Mouse (Mus musculus): ENCODE results near the gene Cd68.

Cd68 gene

DNA sequence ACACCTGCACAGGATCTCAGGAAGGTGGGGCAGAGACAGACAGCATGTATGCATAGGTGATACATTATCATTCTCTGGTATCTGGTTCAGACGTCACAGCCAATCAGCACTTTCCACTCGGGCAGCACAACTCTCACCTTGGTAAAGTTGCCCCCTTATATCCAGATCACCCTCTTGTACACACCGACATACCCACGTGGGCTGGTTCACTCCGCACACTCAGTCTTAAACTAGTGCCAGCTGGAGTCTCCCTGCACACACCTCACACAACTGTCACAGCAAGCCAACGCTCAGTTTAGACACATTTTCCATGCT is 29.1 kb upstream of the Cd68 start:
- no peak for DNase-seq (ENCODE audit: low read depth, low spot score)

DNA sequence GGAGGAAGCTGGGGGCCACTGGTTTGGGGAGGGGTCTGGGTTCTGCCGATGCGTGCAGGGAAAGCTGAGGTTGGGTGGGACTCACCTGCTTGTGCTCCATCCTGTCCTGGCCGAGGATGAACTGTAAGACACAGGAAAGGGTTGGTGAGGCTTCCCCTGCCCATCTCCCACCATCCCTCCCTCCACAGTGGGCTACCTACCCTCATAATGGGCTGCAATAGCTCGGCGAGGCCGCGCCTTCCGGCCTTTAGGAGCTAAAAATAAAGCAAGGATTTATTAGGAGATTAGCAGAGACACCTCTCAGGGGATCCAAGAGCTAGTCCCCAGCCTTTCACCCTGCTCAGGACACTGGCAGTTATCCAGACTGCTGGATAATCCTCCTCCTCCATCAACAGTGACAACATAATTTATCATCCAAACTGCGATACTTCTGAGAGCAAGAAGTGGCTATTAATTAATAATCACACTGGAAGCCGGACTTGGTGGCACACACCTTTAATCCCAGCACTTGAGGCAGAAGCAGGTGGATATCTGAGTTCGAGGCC is 27.5 kb upstream of the Cd68 start:
- DNase-seq (ENCODE audit: low read depth, low spot score): no peak

DNA sequence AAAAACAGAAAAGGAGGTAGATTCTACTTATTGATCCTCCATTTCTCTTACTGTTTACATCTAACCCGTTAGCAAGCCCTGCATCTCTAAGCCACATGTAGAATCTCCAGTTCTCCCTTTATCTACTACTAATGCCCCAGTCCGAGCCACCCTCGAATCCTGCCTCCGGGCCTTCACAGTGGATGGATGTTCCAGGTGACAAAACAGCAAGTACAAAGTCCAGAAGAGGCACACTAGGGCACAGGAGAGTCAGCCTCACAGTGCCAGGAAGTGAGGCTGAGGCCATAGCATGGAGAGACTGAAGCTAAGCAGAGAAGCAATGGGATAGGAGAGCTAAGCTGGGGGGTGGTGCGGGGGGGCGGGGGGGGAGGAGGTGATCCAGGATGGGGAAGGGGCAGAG is 26.9 kb upstream of the Cd68 start:
- no peak for DNase-seq (ENCODE audit: low read depth, low spot score)

DNA sequence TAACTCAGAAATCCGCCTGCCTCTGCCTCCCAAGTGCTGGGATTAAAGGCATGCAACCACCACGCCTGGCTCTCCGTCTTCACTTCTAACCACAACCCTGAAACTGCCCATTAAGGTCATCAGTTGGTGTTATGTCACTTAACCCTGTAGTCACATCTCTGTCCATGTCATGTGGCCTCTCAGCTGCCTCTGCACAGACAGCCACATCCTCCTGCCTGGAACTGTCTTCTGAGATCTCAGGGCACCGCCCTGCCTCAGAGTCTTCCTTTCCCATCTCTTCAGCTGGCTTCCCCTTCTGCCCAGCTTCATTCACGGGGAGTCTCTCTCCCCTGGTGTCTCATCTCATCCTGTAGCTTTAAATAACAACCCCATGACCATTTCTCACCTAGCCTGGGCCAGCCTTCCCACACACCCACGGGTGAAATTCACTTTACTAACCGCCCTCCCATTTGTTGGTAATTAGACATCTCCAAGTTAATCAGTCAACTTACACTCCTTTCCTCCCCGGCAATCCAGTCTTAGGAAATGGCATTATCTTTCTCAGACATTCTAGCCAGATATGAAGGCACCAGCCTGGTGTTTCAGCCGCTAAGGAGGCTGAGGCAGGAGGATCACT is 26.4 kb upstream of the Cd68 start:
- DNase-seq (ENCODE audit: low read depth, low spot score): no peak

DNA sequence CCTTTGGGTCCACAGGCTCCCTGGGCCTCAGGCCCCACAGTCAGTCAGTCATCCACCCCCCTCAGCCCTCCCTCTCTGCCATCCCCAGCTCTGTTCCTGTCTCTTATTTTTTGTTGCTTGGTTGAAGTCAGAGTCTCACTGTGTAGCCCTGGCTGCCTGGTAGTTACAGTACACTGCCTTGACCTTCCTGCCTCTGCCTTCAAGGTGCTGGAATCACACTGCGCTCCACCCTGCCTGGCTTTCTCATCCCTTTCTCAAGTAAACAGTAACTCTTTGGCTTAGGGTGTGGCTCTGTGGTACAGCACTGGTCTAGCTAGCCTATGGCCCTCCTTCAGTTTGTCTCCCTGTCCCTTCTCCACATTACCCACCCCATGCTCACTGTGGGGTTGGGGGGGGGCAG is 23.9 kb upstream of the Cd68 start:
- DNase-seq (ENCODE audit: low read depth, low spot score): no peak

DNA sequence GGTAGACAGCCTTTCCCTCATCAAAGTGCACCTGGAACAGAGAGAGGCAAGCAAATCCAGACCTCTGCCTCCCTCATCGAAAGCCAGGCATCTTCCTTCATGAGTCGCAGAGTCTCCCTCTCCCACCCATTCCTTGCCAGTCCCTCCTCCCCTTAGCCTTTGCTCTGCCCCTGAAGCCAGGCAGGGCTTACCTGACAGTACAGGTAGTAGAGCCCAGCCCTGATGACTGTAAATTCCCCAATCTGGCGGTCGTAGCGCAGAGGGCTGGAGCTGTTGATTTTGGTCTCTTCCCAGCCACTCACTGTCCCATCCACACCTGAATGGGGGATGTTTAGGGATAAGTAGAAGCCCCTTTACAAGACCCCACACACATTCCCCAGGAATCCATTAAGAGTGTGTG is 21.1 kb upstream of the Cd68 start:
- DNase-seq (ENCODE audit: low read depth, low spot score): no peak

DNA sequence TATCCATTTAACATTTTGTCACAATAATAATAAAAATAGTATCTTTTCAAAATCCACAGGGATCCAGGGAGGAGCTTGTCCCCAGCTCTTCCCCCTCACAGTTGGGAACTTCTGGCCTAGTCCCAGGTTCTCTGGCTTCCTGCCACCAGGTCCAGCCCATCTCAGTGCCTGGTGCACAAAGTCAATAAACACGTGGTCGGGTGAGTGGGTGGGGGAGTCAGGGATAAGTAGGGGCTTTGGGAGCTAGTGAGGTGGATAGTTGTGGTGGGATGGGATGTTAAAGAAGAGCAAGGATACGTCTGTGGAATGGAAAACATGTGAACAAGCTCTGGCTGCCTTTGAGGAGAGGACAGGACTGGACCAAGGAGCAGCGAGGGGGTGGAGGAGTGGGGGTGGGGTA is 20.4 kb upstream of the Cd68 start:
- no peak for DNase-seq (ENCODE audit: low read depth, low spot score)

DNA sequence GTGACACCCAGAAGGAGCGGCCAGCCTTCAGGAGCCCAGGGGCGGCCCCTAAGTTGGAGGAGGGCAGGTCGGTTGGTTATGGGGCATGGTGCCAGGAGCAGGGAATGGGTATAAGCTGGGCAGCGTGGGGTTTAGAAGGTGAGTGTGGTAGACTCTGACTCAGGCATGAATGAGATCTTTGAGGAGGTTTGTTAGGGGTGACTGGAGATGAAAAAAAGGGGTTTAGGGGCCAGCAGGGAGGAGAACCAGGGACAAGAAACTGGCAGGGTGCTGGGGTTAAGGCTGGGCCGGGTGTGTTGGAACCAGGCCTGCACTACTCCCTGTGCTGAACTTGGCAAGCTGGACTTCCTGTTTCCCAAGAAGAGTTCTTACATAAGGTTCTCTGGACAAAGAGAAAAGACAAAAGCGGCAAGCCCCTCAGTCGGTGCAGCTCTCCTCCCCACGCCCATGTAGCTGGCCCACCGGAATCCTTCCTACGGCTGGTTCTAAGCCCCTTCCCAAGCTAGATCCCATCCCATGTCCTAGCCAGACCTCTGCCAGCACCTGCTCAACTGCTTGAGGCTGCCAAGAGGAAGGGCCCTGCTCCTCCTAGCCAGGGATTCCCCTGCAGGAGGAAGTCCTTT is 19.7 kb upstream of the Cd68 start, which contains the start of gene Tnfsf13:
TSS of gene Tnfsf13 (minus strand) at position 259 of the 623 bp plus-strand sequence.
- no peak for DNase-seq (ENCODE audit: low read depth, low spot score)

DNA sequence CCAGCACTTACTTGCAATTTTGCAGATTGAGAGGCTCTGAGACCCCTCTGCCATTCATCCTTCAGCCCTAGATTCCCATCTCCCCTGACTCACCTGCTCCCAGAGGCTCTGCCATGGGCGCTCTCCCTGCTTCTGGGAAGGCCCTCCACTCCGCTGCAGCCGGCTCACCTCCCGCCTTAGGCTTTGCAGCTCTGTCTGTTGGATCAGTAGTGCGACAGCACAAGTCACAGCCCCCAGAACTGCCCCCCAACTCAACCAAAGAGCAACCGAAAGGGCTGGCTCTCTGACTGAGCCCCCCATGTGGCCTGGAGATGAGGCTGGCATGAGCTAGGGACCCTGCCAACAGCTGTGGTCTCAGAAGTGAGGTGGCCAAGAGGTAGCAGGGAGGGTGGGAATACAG is 19.0 kb upstream of the Cd68 start:
- DNase-seq (ENCODE audit: low read depth, low spot score): no peak

DNA sequence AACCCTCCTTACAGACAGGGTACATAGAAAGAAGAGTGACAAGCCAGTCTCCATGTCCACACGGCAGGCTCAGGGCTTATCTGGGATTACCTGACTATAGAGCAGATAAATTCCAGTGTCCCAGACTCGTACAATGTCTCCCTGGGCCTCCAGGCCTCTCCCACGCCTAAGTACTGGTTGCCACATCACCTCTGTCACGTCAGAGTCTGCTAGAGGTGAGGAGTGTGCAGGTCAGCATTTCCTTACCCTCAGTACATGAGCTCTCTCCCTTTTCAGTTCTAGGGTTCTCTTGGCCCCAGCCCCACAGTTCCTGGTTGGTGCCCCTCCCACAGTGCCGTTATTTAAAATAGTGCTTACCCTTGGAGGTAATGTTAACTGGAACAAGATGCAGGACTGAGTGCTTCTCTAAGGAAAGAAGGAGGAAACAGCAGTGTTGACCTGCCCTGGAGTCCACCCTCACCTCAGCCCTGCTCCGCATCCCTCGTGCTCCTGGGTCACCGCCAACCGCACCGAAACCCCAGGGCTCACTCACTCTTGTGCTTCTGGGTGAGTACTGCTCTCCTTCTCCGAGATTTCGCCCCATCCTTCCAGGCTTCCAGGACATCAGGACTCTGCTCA is 18.3 kb upstream of the Cd68 start:
- no peak for DNase-seq (ENCODE audit: low read depth, low spot score)

DNA sequence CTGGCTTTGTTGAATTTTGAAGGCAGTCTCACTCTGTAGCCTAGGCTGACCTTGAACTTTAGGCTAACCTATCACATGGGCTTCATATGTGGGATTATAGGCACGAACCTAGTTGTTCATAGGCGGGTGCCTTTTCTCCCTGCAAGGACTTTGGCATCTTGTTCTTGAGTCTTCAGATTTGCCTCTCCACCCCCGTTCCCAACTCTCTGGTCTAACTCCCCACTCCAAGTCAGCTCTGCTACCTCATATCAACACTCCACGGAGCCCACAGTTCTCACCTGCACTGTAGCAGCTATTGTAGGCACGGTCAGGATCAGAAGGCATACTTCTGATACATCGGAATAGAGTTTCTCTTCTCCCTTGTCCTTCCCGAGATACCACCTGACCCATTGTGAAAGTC is 17.6 kb upstream of the Cd68 start:
- no peak for DNase-seq (ENCODE audit: low read depth, low spot score)

DNA sequence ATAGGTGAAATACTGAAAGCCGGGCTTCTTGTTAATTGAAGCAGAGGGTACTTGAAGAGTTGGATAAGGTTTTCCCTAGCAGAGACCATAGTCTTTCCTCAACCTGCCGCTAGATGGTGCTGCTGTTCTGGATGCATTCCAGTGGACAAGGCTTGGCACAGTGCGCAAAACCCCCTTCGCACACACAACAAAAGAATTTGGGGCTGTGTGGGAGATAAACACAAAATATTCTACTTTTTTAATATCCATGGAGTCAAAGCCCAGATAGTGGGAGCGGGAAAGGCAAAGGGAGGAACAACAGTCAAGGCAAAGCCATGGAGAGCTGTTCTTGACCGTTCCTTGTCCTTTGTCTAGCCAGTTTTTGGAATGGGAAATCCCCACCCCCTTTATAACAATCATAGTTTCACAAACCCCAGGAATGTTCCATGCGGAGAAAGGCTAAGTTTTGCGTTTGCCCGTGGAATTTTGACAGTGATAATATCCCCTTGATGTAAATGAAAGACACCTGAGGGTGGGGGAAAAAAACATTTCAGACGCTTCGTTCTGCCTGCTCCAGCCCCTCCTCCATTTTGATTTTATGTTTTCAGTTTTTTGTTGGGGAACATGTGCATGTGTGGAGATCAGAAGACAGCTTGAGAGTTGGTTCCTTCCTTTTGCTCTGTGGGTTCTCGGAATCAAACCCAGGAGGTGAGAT is 17.0 kb upstream of the Cd68 start:
- DNase-seq (ENCODE audit: low read depth, low spot score): peak; percentile 88

DNA sequence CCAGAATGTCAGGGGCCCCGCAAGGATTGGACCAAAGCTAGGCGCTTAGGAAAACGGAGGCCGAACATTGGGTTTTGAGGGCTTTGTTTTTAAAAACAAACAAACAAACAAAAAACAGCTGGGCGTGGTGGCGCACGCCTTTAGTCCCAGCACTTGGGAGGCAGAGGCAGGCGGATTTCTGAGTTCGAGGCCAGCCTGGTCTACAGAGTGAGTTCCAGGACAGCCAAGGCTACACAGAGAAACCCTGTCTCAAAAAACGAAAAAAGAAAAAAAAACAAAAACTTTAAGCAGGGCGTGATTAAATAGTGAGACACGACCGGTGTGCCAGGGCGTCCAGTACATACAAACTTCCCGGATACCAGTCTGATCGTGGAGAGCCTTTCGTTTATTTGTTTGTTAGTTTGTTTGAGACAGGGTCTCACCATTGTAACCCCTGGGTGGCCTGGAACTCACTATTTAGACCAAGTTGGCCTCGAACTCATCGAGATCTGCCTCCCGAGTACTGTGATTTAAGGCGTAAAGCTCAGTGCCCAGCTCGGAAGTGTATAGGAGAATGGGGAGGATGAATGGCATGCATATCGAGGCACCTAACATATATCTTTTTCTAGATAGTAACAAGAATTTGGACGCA is 16.4 kb upstream of the Cd68 start:
- no peak for DNase-seq (ENCODE audit: low read depth, low spot score)

DNA sequence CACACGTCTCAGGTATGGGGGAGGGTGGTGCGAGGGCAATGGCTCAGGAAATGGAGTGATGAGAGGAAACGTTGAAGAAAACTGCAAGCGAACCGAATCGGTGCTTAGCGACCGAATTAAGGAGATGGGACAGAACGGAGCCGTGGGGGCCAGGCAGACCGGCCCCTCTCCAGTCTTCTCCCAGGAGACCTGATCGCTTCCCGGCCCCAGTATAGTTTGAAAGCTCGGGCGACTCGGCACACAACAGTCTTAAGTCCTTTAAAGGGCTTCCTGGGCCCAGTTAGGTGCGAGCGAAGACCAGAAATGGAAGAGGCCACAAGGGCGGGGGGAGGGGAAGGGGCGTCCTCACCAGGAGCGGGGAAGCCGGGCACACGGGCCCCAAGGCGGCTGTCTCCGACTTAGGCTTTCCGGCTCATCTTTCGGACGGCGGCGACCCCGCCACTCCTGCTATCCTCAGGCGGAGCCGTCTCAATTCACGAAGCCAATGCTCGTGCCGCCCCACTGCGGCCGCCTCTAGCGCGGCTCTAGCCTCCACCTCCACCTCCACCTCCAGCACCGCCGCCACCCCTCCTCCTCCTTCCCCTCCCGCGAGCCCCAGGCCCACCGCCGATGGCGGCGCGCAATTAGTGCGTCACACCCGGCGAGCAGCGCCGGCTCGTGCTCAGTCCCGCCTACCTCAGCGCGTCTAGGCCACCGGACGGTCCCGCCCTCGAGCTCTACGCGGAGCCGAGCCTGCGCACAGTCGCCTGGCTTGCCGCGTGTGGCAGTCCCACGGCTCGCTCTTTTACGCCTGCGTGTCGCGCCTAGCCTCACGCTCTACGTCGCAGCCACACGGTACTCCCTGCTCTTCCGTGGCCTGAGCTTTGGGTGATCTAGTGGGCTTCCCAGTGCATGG is 15.6 kb upstream of the Cd68 start, which contains the start of gene Senp3:
TSS of gene Senp3 (minus strand) at position 771 of the 895 bp plus-strand sequence.
- peak; percentile 98 for DNase-seq (ENCODE audit: low read depth, low spot score)

DNA sequence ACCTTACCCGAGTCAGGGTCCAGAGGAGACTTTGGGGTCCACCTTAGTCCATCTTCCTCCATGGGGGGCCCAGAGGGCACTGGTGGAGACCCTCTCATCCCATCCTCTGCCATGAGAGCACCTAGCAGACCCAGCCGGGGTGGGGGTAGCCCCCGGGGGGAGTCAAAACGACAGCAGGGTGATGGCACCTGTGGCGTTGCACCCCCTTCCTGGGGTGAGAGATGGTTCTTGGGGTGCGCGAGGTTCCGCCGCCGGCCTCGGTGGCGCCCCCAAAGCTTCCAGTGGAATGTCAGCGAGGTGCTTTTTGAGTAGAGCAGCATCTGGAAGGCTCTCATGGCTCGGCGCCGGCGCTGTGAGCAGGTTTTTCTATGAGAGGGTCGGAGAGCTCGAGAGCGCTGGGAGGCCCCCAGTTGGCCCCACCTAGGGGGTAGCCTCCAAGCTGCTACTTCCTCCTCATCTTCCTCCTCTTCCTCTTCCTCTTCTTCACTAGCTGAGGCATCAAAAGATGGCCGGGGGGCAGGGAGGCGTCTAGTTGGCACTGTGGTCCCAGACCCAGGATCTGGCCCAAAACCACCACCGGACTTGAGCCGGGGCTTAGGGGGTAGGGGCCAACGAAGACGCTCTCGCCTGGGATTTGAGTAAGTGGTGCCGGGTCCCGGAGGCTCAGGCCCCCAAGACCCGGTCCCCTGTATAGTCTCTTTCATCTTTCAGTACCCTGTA is 14.3 kb upstream of the Cd68 start:
- DNase-seq (ENCODE audit: low read depth, low spot score): no peak

DNA sequence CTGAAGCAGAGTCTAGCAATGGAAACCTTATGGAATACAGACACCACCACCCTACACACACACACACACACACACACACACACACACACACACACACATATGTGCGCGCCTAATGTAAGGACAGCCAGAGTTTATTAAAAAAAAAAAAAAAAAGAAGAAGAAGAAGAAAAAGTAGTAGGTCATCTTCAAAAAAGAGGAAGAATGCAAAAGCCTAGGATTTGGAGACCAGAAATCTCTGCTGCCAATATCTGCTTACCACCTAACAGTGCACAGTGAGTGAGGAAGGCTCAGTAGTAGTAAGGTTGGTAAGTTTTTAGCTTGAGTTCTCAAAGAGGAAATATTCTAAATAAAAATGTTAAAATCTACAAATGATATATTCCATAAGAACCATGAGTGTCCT is 13.2 kb upstream of the Cd68 start:
- no peak for DNase-seq (ENCODE audit: low read depth, low spot score)

DNA sequence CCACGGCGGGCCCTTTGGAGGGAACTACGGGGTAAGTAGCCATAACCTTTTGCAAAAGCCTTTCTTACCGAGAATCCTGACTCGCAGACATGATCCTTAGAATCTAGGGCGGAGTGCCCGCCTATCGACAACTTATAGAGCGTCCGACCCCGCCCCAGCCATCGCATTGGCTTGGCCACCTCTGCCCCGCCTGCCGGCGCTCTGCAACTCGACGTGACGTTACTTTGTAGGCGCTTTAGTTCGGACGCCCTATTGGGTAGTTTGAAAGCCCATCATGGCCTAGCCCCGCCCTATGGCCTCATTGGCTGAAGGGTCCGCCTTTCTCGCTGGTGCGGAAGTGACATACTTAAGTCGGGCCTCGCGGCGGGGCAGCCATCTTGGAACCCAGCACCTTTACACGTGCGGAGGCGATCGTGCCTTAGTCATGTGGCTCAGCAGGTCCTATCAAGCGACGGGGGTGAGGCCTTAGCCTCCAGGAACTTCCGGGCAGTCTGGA is 6.3 kb upstream of the Cd68 start, which contains the start of gene Eif4a1:
TSS of gene Eif4a1 (minus strand) at position 213 of the 496 bp plus-strand sequence.
- peak; percentile 100 for DNase-seq (ENCODE audit: low read depth, low spot score)

DNA sequence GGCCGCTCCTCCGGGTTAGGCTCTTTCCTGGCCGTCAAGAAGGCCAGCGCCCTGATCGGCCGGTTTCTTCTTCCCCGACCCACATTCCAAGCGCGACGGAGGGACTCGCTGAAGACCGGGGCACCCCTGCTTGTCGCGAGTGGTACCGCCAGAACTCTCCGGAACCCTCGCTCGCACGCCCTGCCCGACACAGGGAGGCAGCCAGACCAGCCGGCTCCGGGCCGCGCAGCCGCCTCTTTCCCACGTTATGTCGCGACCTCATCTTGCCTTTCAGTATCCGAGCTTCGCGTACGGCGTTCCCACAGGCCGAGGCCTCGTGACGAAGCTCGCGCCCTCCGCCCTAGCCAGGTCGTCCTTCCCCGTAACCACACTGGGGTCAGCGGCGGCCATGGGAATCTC is 5.8 kb upstream of the Cd68 start:
- DNase-seq (ENCODE audit: low read depth, low spot score): no peak

DNA sequence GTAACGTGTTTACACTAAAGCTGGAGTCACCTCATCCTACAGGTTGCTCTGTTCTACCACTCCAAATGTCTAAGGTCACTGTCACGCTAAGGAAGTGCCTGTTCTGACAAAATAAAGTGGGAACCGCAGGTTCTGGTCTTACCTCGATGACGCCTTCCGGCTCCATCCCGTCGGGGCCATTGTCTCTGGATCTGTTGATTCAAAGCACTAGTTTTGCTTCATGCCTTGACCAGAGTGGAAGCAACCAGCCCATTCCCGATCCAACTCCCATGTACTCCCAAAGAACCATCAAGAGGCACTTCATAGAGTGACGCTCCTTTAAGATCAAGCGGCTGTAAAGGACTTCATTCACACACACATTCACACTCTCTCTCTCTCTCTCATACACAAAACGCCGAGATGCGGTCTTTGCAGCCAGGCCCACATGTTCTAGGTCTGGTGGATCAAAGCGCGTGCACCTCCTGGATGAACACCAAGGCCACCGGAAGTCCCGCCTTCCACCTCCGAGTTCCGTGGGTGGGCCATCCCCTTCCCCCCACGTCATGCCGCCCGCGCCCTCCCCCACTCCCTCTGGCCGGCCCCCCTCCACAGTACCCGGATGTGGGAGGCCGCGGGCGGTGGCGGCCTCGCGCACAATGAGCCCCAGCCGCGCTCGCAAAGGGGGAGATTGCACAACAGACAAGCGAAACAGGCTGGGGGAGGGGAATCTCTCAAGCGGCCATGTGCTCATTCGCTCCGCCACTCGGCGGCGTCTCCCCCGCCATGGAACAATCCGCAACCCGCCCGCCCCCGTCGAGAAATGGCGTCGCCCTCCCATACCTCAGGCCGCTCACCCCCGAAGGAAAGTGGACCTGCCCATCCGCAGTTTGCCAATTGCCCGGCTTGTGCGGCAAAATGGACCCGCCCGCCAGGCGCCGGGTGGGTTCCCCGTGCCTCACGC is 5.1 kb upstream of the Cd68 start:
- DNase-seq (ENCODE audit: low read depth, low spot score): peak; percentile 93

All from A20 (cell line).